In the genomic region with DNA sequence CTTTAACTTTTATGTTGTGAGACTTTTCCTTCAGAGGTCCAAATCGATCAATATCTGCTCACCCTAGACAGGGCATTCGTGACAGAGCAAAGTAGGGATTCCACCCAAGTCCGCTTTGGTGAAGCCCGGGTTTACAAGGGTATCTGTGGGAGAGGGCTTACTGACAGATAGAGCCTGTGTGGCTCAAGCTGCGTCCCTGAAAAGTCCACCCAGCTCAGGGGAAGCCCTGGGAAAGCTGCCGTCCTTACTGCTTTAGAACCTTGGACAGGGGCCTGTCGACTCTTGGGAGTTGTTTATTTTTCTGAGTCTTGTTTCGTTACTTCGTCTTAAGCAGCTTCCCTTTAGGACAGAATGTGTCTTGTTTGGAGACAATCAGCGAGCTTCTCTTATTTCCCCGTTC, we compare ENCODE assay signal across 8 mouse cellular contexts. TPM values are rescaled to one million over a fixed set of nuclear protein-coding genes. Genes with fewer than 3 reads are reported as not detected.
DNase-seq lines count a peak whose midpoint lies in the region; ATAC-seq and TF ChIP-seq lines count a peak whose summit lies in the region.

No protein-coding gene starts in this region.

- intact Hi-C loops in gastrocnemius, adult 2 months (cut with DNase I), result loop anchor here (5.0 kb wide), 1 partner anchor 64 kb away; the partner anchor contains the start of gene Wdr43

- no peak overlapping the region for H3K9ac ChIP-seq in heart, postnatal 0 days (replicated peaks; ENCODE audit: low read depth, low read length)
- no peak overlapping the region for H3K9ac ChIP-seq in limb, embryonic 15.5 days

- peak overlapping the region; percentile 100; the same call in 1 of the 2 replicates for H3K4me2 ChIP-seq in heart, postnatal 0 days (ENCODE audit: low read depth, low read length)
- H3K4me2 ChIP-seq in limb, embryonic 15.5 days, result peak overlapping the region; percentile 99

- DNase-seq in gastrocnemius, adult 2 months, result no peak
- no peak for DNase-seq in gastrocnemius, postnatal 4 days (ENCODE audit: low spot score in 2 of 2)
- peak; percentile 29 for DNase-seq in ZHBTc4 (ENCODE audit: low read depth, low spot score)
- DNase-seq in heart, postnatal 0 days (ENCODE audit: low spot score), result no peak
- DNase-seq in retina, postnatal 1 day, result peak; percentile 22
- DNase-seq in gastrocnemius, adult 18-20 months (ENCODE audit: low spot score), result no peak
- no peak for DNase-seq in spleen, adult 18-20 months

- no peak for ATAC-seq in heart, postnatal 0 days (ENCODE audit: insufficient read depth, low read depth)
- ATAC-seq in limb, embryonic 15.5 days (ENCODE audit: insufficient number of reproducible peaks, low FRiP score, low TSS enrichment, low read depth), result no peak

- no peak overlapping the region for H3K27ac ChIP-seq in gastrocnemius, adult 2 months
- H3K27ac ChIP-seq in heart, postnatal 0 days (ENCODE audit: low read depth), result no peak overlapping the region
- no peak overlapping the region for H3K27ac ChIP-seq in limb, embryonic 15.5 days

- H3K4me3 ChIP-seq in gastrocnemius, adult 2 months, result peak overlapping the region; percentile 91
- peak overlapping the region; percentile 74 for H3K4me3 ChIP-seq in heart, postnatal 0 days (ENCODE audit: low read depth, low read length)
- H3K4me3 ChIP-seq in limb, embryonic 15.5 days, result peak overlapping the region; percentile 79; the same call in 1 of the 2 replicates

- TF ChIP-seq CTCF in gastrocnemius, adult 2 months (IDR thresholded peaks at IDR 0.05), result no peak
- TF ChIP-seq CTCF in heart, postnatal 0 days (IDR thresholded peaks at IDR 0.05; ENCODE audit: low read depth), result no peak

- no peaks in the 10 kb centered on the region for H3K9me3 ChIP-seq in heart, postnatal 0 days (replicated peaks; ENCODE audit: control insufficient read depth, low read length)
- H3K9me3 ChIP-seq in limb, embryonic 15.5 days, result no peaks in the 10 kb centered on the region

- H3K36me3 ChIP-seq in heart, postnatal 0 days (replicated peaks; ENCODE audit: control insufficient read depth, insufficient read depth, low read length), result no peaks in the 10 kb centered on the region
- H3K36me3 ChIP-seq in limb, embryonic 15.5 days, result no peaks in the 10 kb centered on the region

- H3K4me1 ChIP-seq in heart, postnatal 0 days (ENCODE audit: control insufficient read depth, insufficient read depth), result peaks cover 5% of the 10 kb centered on the region; the same call in 1 of the 2 replicates
- H3K4me1 ChIP-seq in limb, embryonic 15.5 days, result peaks cover 11% of the 10 kb centered on the region

- WGBS in heart, postnatal 0 days, result 9% methylated on average over 11 of the region's 11 CpGs
- WGBS in limb, embryonic 15.5 days, result 10% methylated on average over 11 of the region's 11 CpGs

- H3K27me3 ChIP-seq in heart, postnatal 0 days (ENCODE audit: control insufficient read depth, insufficient read depth, low read length), result peaks cover 17% of the 10 kb centered on the region; the same call in 1 of the 2 replicates
- H3K27me3 ChIP-seq in limb, embryonic 15.5 days, result peaks cover 6% of the 10 kb centered on the region; the same call in 1 of the 2 replicates

- TF ChIP-seq EP300 in heart, postnatal 0 days (IDR thresholded peaks at IDR 0.05; ENCODE audit: low read depth), result no peak

RNA-seq across cellular contexts. Expression of gene Spdya, which starts 1.0 kb away (rescaled TPM):
- under 1 TPM; 0.39 to 0.66 TPM for total RNA-seq in gastrocnemius, adult 2 months (2021)
- total RNA-seq in gastrocnemius, postnatal 4 days (2021), result under 1 TPM; 0.73 to 0.83 TPM
- not detected in 2 replicates for total RNA-seq in heart, postnatal 0 days (2014; rRNA removed; ENCODE audit: low replicate concordance)
- 0.27 and 0.32 TPM in 2 replicates for polyA plus RNA-seq in heart, postnatal 0 days (2015; fragmentation: Nextera tagmentation; extraction: Ambion mirVana)
- 0.88 and 1.1 TPM in 2 replicates for polyA plus RNA-seq in limb, embryonic 15.5 days (2015; fragmentation: Nextera tagmentation; extraction: Ambion mirVana)
- under 1 TPM; 0.27 to 0.55 TPM for total RNA-seq in gastrocnemius, adult 18-20 months (2021)

RNA-seq across cellular contexts. Expression of gene Ndc80, which starts 26.2 kb away (rescaled TPM):
- total RNA-seq in gastrocnemius, adult 2 months (2021), result under 1 TPM in 1 of 2 experiments, not detected in 1; 0.13 TPM
- total RNA-seq in gastrocnemius, postnatal 4 days (2021), result 10 to 100 TPM; 12.1 to 13.1 TPM
- 6.4 and 8.3 TPM in 2 replicates for total RNA-seq in heart, postnatal 0 days (2014; rRNA removed; ENCODE audit: low replicate concordance)
- polyA plus RNA-seq in heart, postnatal 0 days (2015; fragmentation: Nextera tagmentation; extraction: Ambion mirVana), result 9.9 and 11.6 TPM in 2 replicates
- 36.7 and 38.8 TPM in 2 replicates for polyA plus RNA-seq in limb, embryonic 15.5 days (2015; fragmentation: Nextera tagmentation; extraction: Ambion mirVana)
- total RNA-seq in gastrocnemius, adult 18-20 months (2021), result under 1 TPM in 1 of 2 experiments, not detected in 1; 0.14 TPM

Comparison
In these comparisons a context has a peak if more than half of its experiments do, and no peak if none do; other contexts are left out.
1. DNase-seq: peak in ZHBTc4 (single experiment) and retina, postnatal 1 day (single experiment); none in gastrocnemius, adult 2 months (single experiment), gastrocnemius, postnatal 4 days (0 of 2), heart, postnatal 0 days (single experiment), gastrocnemius, adult 18-20 months (single experiment) and spleen, adult 18-20 months (0 of 2).
2. Peak in every context shown above with its lines, with median percentiles within 50 percentile points of each other: H3K4me3 ChIP-seq.